Comparison of ENCODE assay signal across 10 mouse cellular contexts in genomic region chr6:29388052-29388518, GRCm38 (mm10). TPM values are rescaled to one million over a fixed set of nuclear protein-coding genes. Genes with fewer than 3 reads are reported as not detected.
DNase-seq lines count a peak whose midpoint lies in the region; ATAC-seq and TF ChIP-seq lines count a peak whose summit lies in the region.
"Had no signal": no experiment of that assay in that cellular context is flagged by ENCODE, and none has a peak within 500 bp of the region (broad histone marks: within the 10 kb centered on the region; RNA-seq: fewer than 3 reads in every experiment).

Opn1sw (minus strand) TSS chr6:29388468.

- DNase-seq in heart, adult 9 months (ENCODE audit: low spot score in 2 of 2), result no peak
- peak; percentile 57 for DNase-seq in ES-CJ7 (ENCODE audit: low read depth, low spot score)
- DNase-seq in lung, postnatal 14 days, result peak; percentile 15
- DNase-seq in right cerebral cortex, postnatal 4 days, result no peak
- no peak for DNase-seq in cerebellum, adult 11 months

- 0 out of 2 replicates have a peak, but pooled peaks have one; percentile 38 for ATAC-seq in heart, embryonic 13.5 days (ENCODE audit: extremely low read depth, insufficient number of reproducible peaks, low FRiP score, low TSS enrichment)
- ATAC-seq in intestine, postnatal 0 days, result peak; percentile 33; the same call in 1 of the 2 replicates

- H3K9me3 ChIP-seq in heart, embryonic 13.5 days, result no peaks in the 10 kb centered on the region
- no peaks in the 10 kb centered on the region for H3K9me3 ChIP-seq in intestine, postnatal 0 days (ENCODE audit: control insufficient read depth)

- 0 out of 2 replicates have a peak, but pooled peaks cover 9% of the 10 kb centered on the region for H3K27me3 ChIP-seq in heart, embryonic 13.5 days (replicated peaks)
- no peaks in the 10 kb centered on the region for H3K27me3 ChIP-seq in intestine, postnatal 0 days (replicated peaks; ENCODE audit: control insufficient read depth, insufficient read depth, low read length)

- TF ChIP-seq POLR2A in embryonic fibroblast, embryonic 13.5 days (IDR thresholded peaks at IDR 0.05; ENCODE audit: low read depth, low read length), result peak; percentile 71

- peak within 1 kb of the TSS; percentile 70 for H3K4me2 ChIP-seq in heart, embryonic 13.5 days
- H3K4me2 ChIP-seq in intestine, postnatal 0 days (replicated peaks; ENCODE audit: low read depth), result peak within 1 kb of the TSS; percentile 42

- no peak for TF ChIP-seq CTCF in embryonic fibroblast, embryonic 13.5 days (IDR thresholded peaks at IDR 0.05; ENCODE audit: borderline replicate concordance, insufficient read depth, low read length)
- no peak for TF ChIP-seq CTCF in intestine, postnatal 0 days (IDR thresholded peaks at IDR 0.05; ENCODE audit: low read depth)

- H3K4me1 ChIP-seq in heart, embryonic 13.5 days, result peaks cover 47% of the 10 kb centered on the region
- 0 out of 2 replicates have a peak, but pooled peaks cover 5% of the 10 kb centered on the region for H3K4me1 ChIP-seq in embryonic fibroblast, embryonic 13.5 days (ENCODE audit: control insufficient read depth, insufficient read depth, low read length)
- H3K4me1 ChIP-seq in intestine, postnatal 0 days (replicated peaks; ENCODE audit: control insufficient read depth, insufficient read depth, low read length), result no peaks in the 10 kb centered on the region

- peak within 1 kb of the TSS; percentile 67 for H3K9ac ChIP-seq in heart, embryonic 13.5 days
- no peak within 1 kb of the TSS for H3K9ac ChIP-seq in intestine, postnatal 0 days (ENCODE audit: low read depth, low read length)

- H3K36me3 ChIP-seq in heart, embryonic 13.5 days, result no peaks in the 10 kb centered on the region
- H3K36me3 ChIP-seq in intestine, postnatal 0 days (ENCODE audit: control insufficient read depth, insufficient read depth), result no peaks in the 10 kb centered on the region

- H3K27ac ChIP-seq in heart, embryonic 13.5 days (replicated peaks), result peak within 1 kb of the TSS; percentile 51
- H3K27ac ChIP-seq in embryonic fibroblast, embryonic 13.5 days (ENCODE audit: insufficient read depth, low read length), result peak within 1 kb of the TSS; percentile 8; the same call in 1 of the 2 replicates
- no peak within 1 kb of the TSS for H3K27ac ChIP-seq in intestine, postnatal 0 days (ENCODE audit: low read depth, low read length)

- H3K4me3 ChIP-seq in heart, embryonic 13.5 days, result peak within 1 kb of the TSS; percentile 56
- peak within 1 kb of the TSS; percentile 50 for H3K4me3 ChIP-seq in embryonic fibroblast, embryonic 13.5 days (ENCODE audit: insufficient read depth, low read length)
- peak within 1 kb of the TSS; percentile 11; the same call in 1 of the 2 replicates for H3K4me3 ChIP-seq in intestine, postnatal 0 days (ENCODE audit: low read depth, low read length)

- 5% methylated on average over 12 of the region's 12 CpGs for WGBS in heart, embryonic 13.5 days
- 10% methylated on average over 12 of the region's 12 CpGs for WGBS in intestine, postnatal 0 days

RNA-seq across cellular contexts. Expression of gene Opn1sw, which starts in this region (rescaled TPM):
- 0.51 and 0.55 TPM in 2 replicates for polyA plus RNA-seq in heart, embryonic 13.5 days (2015; fragmentation: Nextera tagmentation; extraction: Ambion mirVana)
- 0.40 and 0.78 TPM in 2 replicates for polyA plus RNA-seq in embryonic fibroblast, embryonic 13.5 days (2011; ENCODE audit: insufficient read length, low read depth, missing spikeins)
- 0.13 and 0.21 TPM in 2 replicates for polyA plus RNA-seq in intestine, postnatal 0 days (2015; fragmentation: Nextera tagmentation; extraction: Ambion mirVana)
- polyA plus RNA-seq: cerebellum, adult 2 months; spleen, adult 2 months had no signal

Comparison
In these comparisons a context has a peak if more than half of its experiments do, and no peak if none do; other contexts are left out.
1. Peak in ATAC-seq, H3K4me3 ChIP-seq, H3K27ac ChIP-seq, H3K9ac ChIP-seq and H3K4me2 ChIP-seq in heart, embryonic 13.5 days; RNA of the gene not detected or under 1 TPM.
2. Peak in ATAC-seq, H3K4me3 ChIP-seq and H3K4me2 ChIP-seq in intestine, postnatal 0 days; RNA of the gene not detected or under 1 TPM.
3. DNase-seq: peak in ES-CJ7 (single experiment) and lung, postnatal 14 days (single experiment); none in heart, adult 9 months (0 of 2), right cerebral cortex, postnatal 4 days (single experiment) and cerebellum, adult 11 months (single experiment).
4. Peak in every context shown above with its lines, with median percentiles within 50 percentile points of each other: H3K4me3 ChIP-seq.